Mouse (Mus musculus) layer of hippocampus, adult 2 months (tissue): ENCODE data around the gene Cplx1. TPM values are rescaled to one million over a fixed set of nuclear protein-coding genes. Genes with fewer than 3 reads are reported as not detected.
"Not testable (repeated sequence)": the region's sequence is repeated elsewhere in the genome, so short reads cannot be mapped to it uniquely, and the experiment has no call there.

Experiments used
- DNase-seq, 2 experiments: peaks; one replicate each; pipeline ENCODE4 v3.0.0; 2022; ENCODE audit warnings: low spot score in 2 of 2
- H3K27ac ChIP-seq: fragments of 200-600 bp; 2 replicates; pipeline ENCODE4 v1.8.1; 2022
- H3K4me3 ChIP-seq: fragments of 200-600 bp; 2 replicates; pipeline ENCODE4 v1.8.1; 2022; ENCODE audit warnings: mild to moderate bottlenecking
- CTCF ChIP-seq: fragments of 200-600 bp; conservative IDR thresholded peaks from 2 replicates; pipeline ENCODE4 v1.8.1; 2022; ENCODE audit warnings: antibody characterized with exemption, mild to moderate bottlenecking, moderate library complexity
- total RNA-seq, 2 experiments: library from RNA; stranded (reverse); gene quantifications; 2 replicates each; pipeline ENCODE4 v1.2.3; 2021

The Cplx1 gene
- total RNA-seq, 2 experiments from 2014 or later: 507 to 549 TPM

- H3K4me3 ChIP-seq: no peak overlapping the region; the same call in 1 of the 2 replicates
These were observed 2.2 kb downstream of the Cplx1 start for GRCm38 (mm10) chr5:108547636-108548035.

GRCm38 (mm10) chr5:108543516-108544291 is 6.1 kb downstream of the Cplx1 start:
- H3K27ac ChIP-seq: peak overlapping the region; percentile 80; the same call in 1 of the 2 replicates
- TF ChIP-seq CTCF: no peak
- DNase-seq: no peak
- H3K4me3 ChIP-seq: no peak overlapping the region

More at GRCm38 (mm10) chr5:108547636-108548035, 2.2 kb downstream of the Cplx1 start:
- no peak for DNase-seq
- TF ChIP-seq CTCF: no peak
- H3K27ac ChIP-seq: no peak overlapping the region

GRCm38 (mm10) chr5:108534188-108534587 is 15.6 kb downstream of the Cplx1 start:
- TF ChIP-seq CTCF: no peak
- DNase-seq: no peak
- Histone ChIP-seq H3K4me3 (no peak overlapping the region), H3K27ac (no peak overlapping the region)

GRCm38 (mm10) chr5:108522597-108522996 is 27.2 kb downstream of the Cplx1 start:
- no peak overlapping the region for H3K27ac ChIP-seq
- TF ChIP-seq CTCF: no peak
- peak in 1 of 2 experiments; percentile 27 for DNase-seq
- no peak overlapping the region for H3K4me3 ChIP-seq

GRCm38 (mm10) chr5:108521896-108522295 is 27.9 kb downstream of the Cplx1 start:
- no peak for TF ChIP-seq CTCF
- no peak for DNase-seq
- H3K4me3 ChIP-seq: no peak overlapping the region
- H3K27ac ChIP-seq: no peak overlapping the region

GRCm38 (mm10) chr5:108521016-108521415 is 28.8 kb downstream of the Cplx1 start:
- TF ChIP-seq CTCF: no peak
- H3K27ac ChIP-seq: peak overlapping the region; percentile 43
- peak in 1 of 2 experiments; percentile 45 for DNase-seq
- H3K4me3 ChIP-seq: no peak overlapping the region

- no peak for TF ChIP-seq CTCF
- DNase-seq: no peak
- no peak overlapping the region for H3K27ac ChIP-seq
- no peak overlapping the region for H3K4me3 ChIP-seq
These were observed 29.7 kb downstream of the Cplx1 start for GRCm38 (mm10) chr5:108520153-108520552.

GRCm38 (mm10) chr5:108518951-108519350 is 30.9 kb downstream of the Cplx1 start:
- Histone ChIP-seq H3K4me3 (no peak overlapping the region), H3K27ac (no peak overlapping the region)
- no peak for DNase-seq

GRCm38 (mm10) chr5:108518106-108518885 is 31.5 kb downstream of the Cplx1 start:
- Histone ChIP-seq H3K27ac (no peak overlapping the region), H3K4me3 (no peak overlapping the region)
- no peak for DNase-seq
- TF ChIP-seq CTCF: no peak

More at GRCm38 (mm10) chr5:108518951-108519350, 30.9 kb downstream of the Cplx1 start:
- no peak for TF ChIP-seq CTCF

GRCm38 (mm10) chr5:108516655-108517054 is 33.2 kb downstream of the Cplx1 start:
- no peak for TF ChIP-seq CTCF
- H3K27ac ChIP-seq: no peak overlapping the region
- H3K4me3 ChIP-seq: no peak overlapping the region
- DNase-seq: no peak

- no peak for DNase-seq
- no peak for TF ChIP-seq CTCF
- no peak overlapping the region for H3K4me3 ChIP-seq
- H3K27ac ChIP-seq: no peak overlapping the region
These were observed 34.1 kb downstream of the Cplx1 start for GRCm38 (mm10) chr5:108515581-108516361.

GRCm38 (mm10) chr5:108502286-108502685 is 47.5 kb downstream of the Cplx1 start:
- H3K4me3 ChIP-seq: no peak overlapping the region
- no peak for TF ChIP-seq CTCF

GRCm38 (mm10) chr5:108501573-108501972 is 48.3 kb downstream of the Cplx1 start:
- no peak for DNase-seq
- no peak overlapping the region for H3K27ac ChIP-seq
- H3K4me3 ChIP-seq: no peak overlapping the region
- TF ChIP-seq CTCF: no peak

More at GRCm38 (mm10) chr5:108502286-108502685, 47.5 kb downstream of the Cplx1 start:
- H3K27ac ChIP-seq: no peak overlapping the region
- DNase-seq: no peak

GRCm38 (mm10) chr5:108486148-108486547 is 63.7 kb downstream of the Cplx1 start:
- not testable (repeated sequence) for DNase-seq, H3K27ac ChIP-seq, H3K4me3 ChIP-seq
